Mouse (Mus musculus): ENCODE results near the gene Ercc6. TPM values are rescaled to one million over a fixed set of nuclear protein-coding genes. Genes with fewer than 3 reads are reported as not detected.
A peak's percentile ranks its signal among the peaks of the same experiment; 100 is the strongest.

Ercc6 gene
- total and polyA plus RNA-seq, 2 experiments from 2014 or later: 9.9 to 16.8 TPM

DNA sequence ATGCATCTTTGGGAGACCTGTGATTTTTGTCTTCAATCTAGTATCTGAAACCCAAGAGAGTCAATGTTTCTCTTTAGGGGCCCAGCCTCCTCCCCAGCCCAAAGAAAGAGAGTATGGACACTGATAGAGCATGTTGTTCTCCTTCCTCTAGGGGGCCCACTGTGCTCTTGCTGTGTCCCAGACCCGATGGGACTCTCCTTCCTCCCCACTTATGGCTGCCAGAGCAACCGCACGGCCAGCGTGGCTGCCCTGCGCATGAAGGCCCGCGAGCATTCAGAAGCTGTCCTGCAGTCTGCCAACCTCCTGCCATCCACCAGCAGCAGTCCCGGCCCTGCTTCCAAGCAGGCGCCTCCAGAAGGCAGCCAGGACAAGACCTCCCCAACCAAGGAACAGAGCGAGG is 115.3 kb downstream of the Ercc6 start:
- H3K9me3 ChIP-seq (ENCODE audit: low read length): no peaks in the 10 kb centered on the region
- 48% methylated on average over 10 of the region's 10 CpGs for WGBS
- TF ChIP-seq CTCF (IDR thresholded peaks at IDR 0.05): peak; percentile 31; the same call in 1 of the 2 replicates
- no peak overlapping the region for H3K9ac ChIP-seq (replicated peaks; ENCODE audit: low read length, poor library complexity, severe bottlenecking)
- DNase-seq (ENCODE audit: low spot score) (peak; percentile 24), ATAC-seq (ENCODE audit: low FRiP score) (no peak)
- H3K36me3 ChIP-seq (ENCODE audit: insufficient read depth, low read length): no peaks in the 10 kb centered on the region
- H3K27ac ChIP-seq (ENCODE audit: low read depth, low read length): no peak overlapping the region
- H3K27me3 ChIP-seq (ENCODE audit: insufficient read depth, low read length): no peaks in the 10 kb centered on the region
- no peaks in the 10 kb centered on the region for H3K4me1 ChIP-seq (ENCODE audit: insufficient read depth, low read length)
- no peak overlapping the region for H3K4me3 ChIP-seq (ENCODE audit: low read depth, low read length)
- no peak overlapping the region for H3K4me2 ChIP-seq (ENCODE audit: low read depth, low read length, poor library complexity, severe bottlenecking)

Other genes starting within 250 kb of the Ercc6 start
- 36.4 and 38.6 TPM in 2 replicates for gene Ogdhl, start 191.5 kb upstream of the Ercc6 start, total RNA-seq (2014; rRNA removed)
- 25.5 and 25.8 TPM in 2 replicates for gene Ogdhl, start 191.5 kb upstream of the Ercc6 start, polyA plus RNA-seq (2015; fragmentation: Nextera tagmentation; extraction: Ambion mirVana)
- gene 1700024G13Rik, start 125.1 kb upstream of the Ercc6 start, total RNA-seq (2014; rRNA removed): 1.8 TPM in 1 of 2 replicates, not detected in the other
- gene 1700024G13Rik, start 125.1 kb upstream of the Ercc6 start, polyA plus RNA-seq (2015; fragmentation: Nextera tagmentation; extraction: Ambion mirVana): 0.67 and 0.68 TPM in 2 replicates
- 4.1 and 7.5 TPM in 2 replicates for gene Slc18a3, start 48.7 kb upstream of the Ercc6 start, total RNA-seq (2014; rRNA removed)
- 3.9 and 5.5 TPM in 2 replicates for gene Slc18a3, start 48.7 kb upstream of the Ercc6 start, polyA plus RNA-seq (2015; fragmentation: Nextera tagmentation; extraction: Ambion mirVana)
- gene Chat, start 47.5 kb upstream of the Ercc6 start, total RNA-seq (2014; rRNA removed): 0.42 and 0.93 TPM in 2 replicates
- 0.22 and 0.36 TPM in 2 replicates for gene Chat, start 47.5 kb upstream of the Ercc6 start, polyA plus RNA-seq (2015; fragmentation: Nextera tagmentation; extraction: Ambion mirVana)
- gene Prrxl1, start 85.9 kb downstream of the Ercc6 start, total RNA-seq (2014; rRNA removed): 1.8 and 3.8 TPM in 2 replicates
- gene Prrxl1, start 85.9 kb downstream of the Ercc6 start, polyA plus RNA-seq (2015; fragmentation: Nextera tagmentation; extraction: Ambion mirVana): 0.60 and 0.79 TPM in 2 replicates
- gene 3425401B19Rik, start 171.8 kb downstream of the Ercc6 start, total RNA-seq (2014; rRNA removed): 0.05 and 0.33 TPM in 2 replicates
- 0.04 and 0.17 TPM in 2 replicates for gene 3425401B19Rik, start 171.8 kb downstream of the Ercc6 start, polyA plus RNA-seq (2015; fragmentation: Nextera tagmentation; extraction: Ambion mirVana)

All from midbrain, postnatal 0 days (tissue).